Mouse (Mus musculus) MN1 (cell line): Measurements from ENCODE around the gene Dop1b.

Experiments
- DNase-seq: peaks from one replicate; pipeline ENCODE4 v3.0.0-alpha.2; 2016; ENCODE audit warnings: low spot score

Gene Dop1b

DNA sequence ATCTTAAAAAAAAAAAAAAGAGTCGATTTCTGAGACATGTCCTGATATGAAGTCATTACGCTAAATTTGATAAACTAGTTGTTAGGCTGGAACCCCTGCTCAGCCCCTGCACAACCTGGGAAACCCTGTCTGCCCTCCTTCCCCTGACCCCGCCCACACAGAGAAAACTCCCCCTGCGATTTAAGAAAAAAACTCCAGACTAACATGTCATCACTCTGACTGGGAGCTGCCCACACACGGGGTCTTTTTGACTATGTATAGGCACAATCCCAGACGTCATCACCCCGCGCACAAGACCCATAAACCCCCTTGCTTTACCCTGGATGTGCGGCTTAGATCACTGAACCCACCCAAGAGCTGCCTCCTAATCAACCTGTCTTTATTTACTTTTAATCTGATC, 118.4 kb downstream of the Dop1b start:
- DNase-seq: no peak

- peak; percentile 19 for DNase-seq
Observed at GRCm38 (mm10) chr16:93830916-93831315, 119.2 kb downstream of the Dop1b start.

DNA sequence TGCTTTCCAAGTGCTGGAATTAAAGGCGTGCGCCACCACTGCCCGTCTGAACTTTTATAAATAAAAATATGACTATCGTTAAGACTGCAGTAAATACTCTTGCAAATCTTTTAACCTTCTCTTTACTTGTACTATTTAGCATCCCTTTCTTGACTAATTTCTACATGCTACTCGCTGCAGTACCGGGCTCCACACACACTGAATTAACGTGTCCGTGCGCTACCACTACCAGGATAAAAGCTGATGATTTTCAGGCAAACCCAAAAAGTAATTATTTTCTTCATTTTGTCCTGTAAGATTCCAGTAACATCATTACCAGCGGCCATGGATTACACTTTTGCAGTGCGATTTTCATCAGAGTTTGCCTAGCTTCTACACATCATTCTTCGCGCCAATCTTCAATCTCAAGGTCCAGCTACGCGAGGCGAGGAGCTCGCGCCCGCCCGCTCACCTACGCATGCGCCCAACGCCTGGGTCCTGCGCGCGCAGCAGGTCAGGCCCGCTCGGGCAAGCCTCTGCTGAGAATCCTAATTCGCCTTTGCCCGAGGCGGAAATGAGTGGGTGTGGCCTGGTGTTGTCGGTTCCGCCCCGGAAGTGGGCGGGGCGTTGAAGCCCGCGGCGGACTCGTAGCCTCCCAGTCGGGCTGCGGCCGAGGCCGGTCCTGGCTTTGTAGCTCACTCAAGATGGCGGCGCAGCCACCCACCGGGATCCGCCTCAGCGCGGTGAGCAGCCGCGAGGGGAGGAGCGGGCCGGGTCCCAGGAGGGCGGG, 120.1 kb downstream of the Dop1b start, which contains the start of gene Morc3:
Gene Morc3 (plus strand): TSS at position 495 of the 769 bp plus-strand sequence.
- DNase-seq: peak; percentile 99

GRCm38 (mm10) chr16:93832451-93833276, 121.0 kb downstream of the Dop1b start:
- DNase-seq: peak; percentile 50

DNA sequence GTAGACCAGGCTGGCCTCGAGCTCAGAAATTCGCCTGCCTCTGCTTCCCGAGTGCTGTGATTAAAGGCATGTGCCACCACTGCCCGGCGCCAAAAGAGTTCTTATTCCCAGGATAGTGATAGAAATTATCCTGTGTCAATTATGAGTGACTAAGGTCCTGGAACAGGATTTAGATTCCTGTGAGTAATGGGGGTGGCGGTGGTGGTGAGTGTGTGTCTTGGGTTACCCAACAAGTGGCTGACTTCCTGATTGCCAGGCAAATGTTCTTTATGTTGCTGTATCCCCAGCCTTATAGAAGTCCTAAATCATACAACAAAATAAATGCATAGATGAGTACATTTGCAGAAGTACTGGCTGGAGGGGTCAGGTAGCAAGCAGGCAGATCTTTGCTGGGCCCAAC, 121.8 kb downstream of the Dop1b start:
- DNase-seq: no peak

- no peak for DNase-seq
Observed at GRCm38 (mm10) chr16:93834076-93834475, 122.4 kb downstream of the Dop1b start.

- no peak for DNase-seq
Observed at GRCm38 (mm10) chr16:93839049-93839448, 127.3 kb downstream of the Dop1b start.

DNA sequence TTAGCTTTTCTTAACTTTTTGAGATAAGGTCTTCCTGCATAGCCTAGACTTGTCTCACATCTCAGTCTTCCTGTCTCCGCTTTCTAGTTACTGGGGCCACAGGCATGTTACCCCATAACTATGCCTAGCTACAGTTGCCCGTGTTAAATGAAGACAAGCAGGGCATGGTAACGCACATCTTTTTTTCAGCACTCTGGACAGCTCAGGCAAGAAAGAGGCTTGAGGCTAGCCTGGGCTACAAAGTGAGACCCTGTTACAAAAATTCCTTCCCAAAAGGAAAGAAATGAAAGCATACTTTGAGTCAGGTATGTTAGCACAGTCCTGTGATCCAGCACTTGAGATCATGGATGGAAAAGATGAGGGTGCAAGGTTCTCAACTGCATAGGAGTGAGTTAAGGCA, 138.8 kb downstream of the Dop1b start:
- DNase-seq: no peak

DNA sequence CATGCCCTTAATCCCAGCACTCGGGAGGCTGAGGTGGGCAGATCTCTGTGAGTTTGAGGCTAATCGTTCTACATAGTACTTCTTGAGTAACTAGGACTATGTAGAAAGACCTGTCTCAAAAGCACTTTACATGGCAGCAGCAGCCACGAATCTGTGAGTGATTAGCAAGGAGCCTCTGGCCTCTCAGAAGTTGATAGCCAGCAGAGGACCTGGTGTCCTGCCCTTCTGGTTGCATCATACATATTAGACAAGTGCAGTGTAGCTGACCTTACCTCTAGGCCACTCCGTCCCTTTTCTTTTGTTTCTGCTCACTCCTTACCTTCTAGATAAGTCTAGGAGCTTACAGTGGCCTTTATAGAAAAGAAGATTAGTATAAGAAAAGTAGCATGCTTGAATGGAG, 148.3 kb downstream of the Dop1b start:
- no peak for DNase-seq
